Mouse (Mus musculus): ENCODE data around the gene Mapk12. TPM values are rescaled to one million over a fixed set of nuclear protein-coding genes. Genes with fewer than 3 reads are reported as not detected.

Mapk12 gene
- total RNA-seq, 2 experiments from 2014 or later, result 0.93 TPM; not detected in 1

GRCm38 (mm10) chr15:89172276-89172935, 31.9 kb upstream of the Mapk12 start:
- ATAC-seq (replicated peaks; ENCODE audit: poor library complexity, severe bottlenecking), result peak; percentile 45

- peak; percentile 28 for ATAC-seq (replicated peaks; ENCODE audit: poor library complexity, severe bottlenecking)
Observed at GRCm38 (mm10) chr15:89171526-89172051, 31.1 kb upstream of the Mapk12 start.

GRCm38 (mm10) chr15:89170102-89170501, 29.6 kb upstream of the Mapk12 start:
- ATAC-seq (replicated peaks; ENCODE audit: poor library complexity, severe bottlenecking), result peak; percentile 17; the same call in 1 of the 2 replicates

DNA sequence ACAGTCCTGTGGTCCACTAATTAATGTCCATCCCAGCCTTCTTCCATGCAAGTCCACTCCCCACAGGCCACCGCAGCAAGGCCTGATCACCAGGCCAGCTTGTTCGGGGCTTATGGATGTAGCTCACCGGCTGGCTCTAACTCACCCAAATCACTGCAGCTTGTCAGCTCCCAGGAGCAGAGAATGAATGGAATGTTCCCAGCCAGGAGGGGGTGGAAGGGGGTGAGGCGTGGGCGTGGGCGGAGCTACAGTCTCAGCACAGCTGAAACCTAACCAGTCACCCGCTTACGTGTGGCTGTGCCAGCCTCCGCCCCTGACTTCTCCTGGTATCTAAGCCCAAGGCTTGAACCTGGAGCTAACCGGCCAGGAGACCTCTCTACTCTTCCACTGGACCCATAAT, 28.9 kb upstream of the Mapk12 start:
- ATAC-seq (replicated peaks; ENCODE audit: poor library complexity, severe bottlenecking), result no peak

GRCm38 (mm10) chr15:89168922-89169321, 28.4 kb upstream of the Mapk12 start:
- no peak for ATAC-seq (replicated peaks; ENCODE audit: poor library complexity, severe bottlenecking)

DNA sequence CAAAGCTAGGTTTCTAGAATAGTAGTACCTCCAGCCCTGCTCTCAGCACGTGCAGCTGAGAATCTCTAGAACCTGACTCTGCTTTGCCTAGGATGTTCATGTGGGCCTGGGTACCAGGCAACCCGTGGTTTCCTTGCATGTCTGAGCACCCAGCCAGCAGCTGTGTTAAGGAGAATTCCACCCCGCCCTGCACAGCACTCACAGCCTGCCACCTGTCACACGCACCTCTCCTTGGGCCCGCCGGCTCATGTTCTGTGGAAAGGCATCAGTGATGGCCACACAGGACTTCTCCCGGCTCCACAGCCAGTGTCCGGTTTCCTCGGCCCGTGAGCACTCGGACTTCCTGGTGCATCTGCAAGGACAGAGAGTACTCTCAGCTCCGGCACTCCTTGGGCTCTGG, 25.0 kb upstream of the Mapk12 start:
- ATAC-seq (replicated peaks; ENCODE audit: poor library complexity, severe bottlenecking), result no peak

DNA sequence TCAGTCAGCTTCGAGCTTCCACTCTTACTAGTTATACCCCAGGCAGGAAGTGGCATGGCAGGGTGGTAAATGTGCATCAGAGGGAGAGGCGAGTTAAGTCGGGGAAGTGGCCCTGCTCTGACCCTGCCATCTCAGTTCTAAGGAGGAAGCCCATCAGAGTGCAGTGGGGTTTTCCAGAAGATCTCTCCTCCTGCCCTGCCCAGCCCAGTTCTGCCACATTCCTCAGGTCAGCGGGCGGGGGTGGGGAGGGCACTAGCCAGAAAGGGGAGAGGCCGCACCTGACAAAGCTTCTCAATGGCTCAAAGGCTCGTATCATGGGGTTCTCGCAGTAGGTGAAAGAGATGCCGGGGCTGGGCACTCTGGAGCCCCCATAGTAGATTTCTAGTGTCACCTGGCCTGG, 20.9 kb upstream of the Mapk12 start:
- ATAC-seq (replicated peaks; ENCODE audit: poor library complexity, severe bottlenecking), result no peak

DNA sequence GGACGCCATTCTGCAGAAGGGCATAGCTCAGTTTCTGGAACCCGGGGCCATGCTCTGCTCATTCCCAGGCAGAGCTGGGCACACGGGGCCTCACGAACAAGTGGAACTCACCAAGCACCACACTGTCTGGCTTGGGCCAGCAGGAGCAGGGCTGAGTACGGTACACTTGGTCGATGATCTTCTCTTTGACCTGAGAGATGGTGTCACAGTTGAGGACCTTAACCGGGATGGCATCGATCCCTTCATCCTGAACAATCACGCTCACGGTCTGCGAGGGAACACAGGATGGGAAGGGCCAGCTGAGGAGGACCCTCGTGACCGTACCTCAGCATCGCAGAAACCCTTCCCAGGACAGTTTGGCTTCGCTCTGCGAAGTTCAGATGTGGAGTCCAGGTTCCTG, 18.0 kb upstream of the Mapk12 start:
- no peak for ATAC-seq (replicated peaks; ENCODE audit: poor library complexity, severe bottlenecking)

GRCm38 (mm10) chr15:89157954-89158353, 17.5 kb upstream of the Mapk12 start:
- peak; percentile 88 for ATAC-seq (replicated peaks; ENCODE audit: poor library complexity, severe bottlenecking)

- no peak for ATAC-seq (replicated peaks; ENCODE audit: poor library complexity, severe bottlenecking)
Observed at GRCm38 (mm10) chr15:89152312-89152711, 11.8 kb upstream of the Mapk12 start.

GRCm38 (mm10) chr15:89150041-89150390, 9.5 kb upstream of the Mapk12 start:
- peak; percentile 66 for ATAC-seq (replicated peaks; ENCODE audit: poor library complexity, severe bottlenecking)

DNA sequence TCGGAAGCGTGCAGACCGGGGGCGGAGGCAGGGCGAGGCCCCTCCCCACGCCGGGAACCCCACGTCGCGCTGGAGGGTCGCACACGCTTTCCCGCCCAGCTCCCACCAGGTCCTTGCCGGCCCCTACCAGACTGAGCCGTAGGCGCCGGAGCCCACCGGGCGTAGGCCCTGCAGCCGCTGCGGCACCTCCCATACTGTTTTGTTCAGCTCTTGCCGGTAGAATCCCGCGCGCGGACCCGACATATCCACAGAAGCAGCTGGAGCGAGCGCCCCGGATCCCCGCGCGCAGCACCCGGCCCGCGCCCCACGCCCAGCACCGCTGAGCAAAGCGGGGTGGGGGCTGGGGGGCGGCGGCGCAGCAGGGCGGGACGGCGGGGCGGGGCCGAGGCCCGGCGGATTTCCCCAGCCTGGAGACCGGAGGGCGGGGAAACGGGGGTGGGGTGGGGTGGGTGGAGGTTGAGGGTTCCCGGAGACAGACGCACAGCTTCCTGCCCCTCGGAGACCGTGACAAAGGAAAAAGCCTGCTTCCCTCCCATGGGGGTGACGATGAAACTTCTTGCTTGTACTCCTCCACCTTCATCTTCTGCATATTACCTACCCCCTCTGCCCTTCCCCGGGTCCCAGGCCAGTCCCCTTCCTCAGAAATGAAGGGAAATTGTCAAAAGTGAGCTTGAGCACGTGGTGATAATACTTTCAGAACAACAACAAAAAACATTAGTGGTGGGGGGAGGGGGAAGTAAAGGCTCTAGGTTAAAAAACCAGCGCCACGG, 9.0 kb upstream of the Mapk12 start, which contains the start of gene Mapk11:
Gene Mapk11, minus strand, starts transcription at position 358 of the 770 bp plus-strand sequence.
- peak; percentile 50 for ATAC-seq (replicated peaks; ENCODE audit: poor library complexity, severe bottlenecking)

GRCm38 (mm10) chr15:89148496-89149270, 8.2 kb upstream of the Mapk12 start:
- ATAC-seq (replicated peaks; ENCODE audit: poor library complexity, severe bottlenecking), result no peak

- ATAC-seq (replicated peaks; ENCODE audit: poor library complexity, severe bottlenecking), result no peak
Observed at GRCm38 (mm10) chr15:89147895-89148294, 7.4 kb upstream of the Mapk12 start.

GRCm38 (mm10) chr15:89147456-89147855, 7.0 kb upstream of the Mapk12 start:
- no peak for ATAC-seq (replicated peaks; ENCODE audit: poor library complexity, severe bottlenecking)

DNA sequence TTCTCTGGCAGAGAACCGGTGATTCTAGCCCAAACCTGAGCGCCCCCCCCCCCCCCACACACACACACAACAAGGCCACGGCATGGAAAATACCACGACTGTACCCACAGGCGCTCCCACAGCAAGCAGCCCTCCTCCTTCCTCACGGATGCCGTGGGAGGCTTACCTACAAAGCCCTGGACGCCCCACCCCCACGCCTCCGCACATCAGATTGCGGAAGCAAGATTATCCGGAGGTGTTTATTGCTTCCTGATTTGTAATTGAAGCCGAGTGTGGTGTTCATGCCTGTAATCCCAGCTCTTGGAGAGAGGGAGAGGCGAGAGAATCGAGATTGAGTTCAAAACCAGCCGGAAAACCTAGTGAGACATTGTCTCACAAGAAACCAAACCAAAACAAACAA, 6.5 kb upstream of the Mapk12 start:
- peak; percentile 39 for ATAC-seq (replicated peaks; ENCODE audit: poor library complexity, severe bottlenecking)

DNA sequence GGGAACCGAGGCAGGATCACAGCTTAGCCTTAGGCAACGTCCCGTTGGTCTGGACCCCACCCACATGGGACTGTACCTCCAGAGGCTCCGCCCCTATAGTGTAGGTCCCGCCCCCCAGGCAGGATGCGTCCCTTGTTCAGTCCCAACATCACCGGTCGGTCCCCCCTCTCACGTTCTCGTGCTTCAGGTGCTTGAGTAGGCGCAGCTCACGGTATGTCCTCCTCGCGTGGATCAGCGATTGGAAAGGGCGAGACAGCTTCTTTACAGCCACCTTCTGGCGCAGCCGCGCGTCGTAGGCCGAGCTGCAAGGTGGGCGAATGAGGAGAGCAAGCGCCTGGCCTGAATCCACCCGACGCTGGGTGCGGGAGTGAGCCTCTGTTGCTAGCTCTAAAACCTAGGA, 6.0 kb upstream of the Mapk12 start:
- ATAC-seq (replicated peaks; ENCODE audit: poor library complexity, severe bottlenecking), result peak; percentile 21; the same call in 1 of the 2 replicates

GRCm38 (mm10) chr15:89145813-89146350, 5.4 kb upstream of the Mapk12 start:
- ATAC-seq (replicated peaks; ENCODE audit: poor library complexity, severe bottlenecking), result no peak

DNA sequence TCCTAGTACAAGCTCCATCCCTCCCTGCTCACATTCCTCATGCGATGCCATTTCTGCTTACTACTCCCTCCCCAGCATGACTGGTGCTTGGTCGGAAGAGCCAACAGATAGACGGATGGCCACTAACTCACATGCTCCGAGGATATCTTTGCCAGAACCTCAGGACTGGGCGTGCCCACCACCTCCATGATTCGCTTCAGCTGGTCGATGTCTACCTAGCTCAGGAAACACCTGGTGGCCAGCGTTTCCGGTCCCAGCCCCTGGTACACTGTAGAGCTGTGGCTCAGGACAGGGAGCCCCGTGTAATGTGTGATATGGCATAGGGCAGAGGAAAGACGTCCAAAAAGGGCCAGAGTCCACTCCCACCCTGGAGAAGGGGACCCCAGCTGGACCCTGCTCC, 4.5 kb upstream of the Mapk12 start:
- ATAC-seq (replicated peaks; ENCODE audit: poor library complexity, severe bottlenecking), result no peak

GRCm38 (mm10) chr15:89143134-89143533, 2.6 kb upstream of the Mapk12 start:
- no peak for ATAC-seq (replicated peaks; ENCODE audit: poor library complexity, severe bottlenecking)

GRCm38 (mm10) chr15:89141905-89142304, 1.4 kb upstream of the Mapk12 start:
- no peak for ATAC-seq (replicated peaks; ENCODE audit: poor library complexity, severe bottlenecking)
